Mouse (Mus musculus): ENCODE results near the gene Slc25a54.

GRCm38 (mm10) chr3:109062989-109063388, 17.3 kb upstream of the Slc25a54 start:
- TF ChIP-seq POLR2A (IDR thresholded peaks at IDR 0.05; ENCODE audit: borderline replicate concordance, insufficient read depth, low read length) (no peak), CTCF (IDR thresholded peaks at IDR 0.05; ENCODE audit: borderline replicate concordance, insufficient read depth, low read depth, low read length) (peak; percentile 43; the same call in 1 of the 2 replicates)

Data from cerebellum, adult 2 months (tissue).